Mouse (Mus musculus) ES-E14 (cell line): Measurements from ENCODE around the gene Tarsl2.

ENCODE experiments used
- HCFC1 ChIP-seq: IDR thresholded peaks from 2 replicates; pipeline ENCODE4 v1.6.1; 2012; ENCODE audit warnings: low read length, inconsistent platforms, borderline replicate concordance; ENCODE audit not compliant: insufficient read depth
- MAFK ChIP-seq: IDR thresholded peaks from 2 replicates; pipeline ENCODE4 v1.6.1; 2014; ENCODE audit warnings: mild to moderate bottlenecking, low read depth, low read length, inconsistent platforms; ENCODE audit not compliant: insufficient read depth
- ZC3H11A ChIP-seq: IDR thresholded peaks from 2 replicates; pipeline ENCODE4 v1.6.1; 2012; ENCODE audit warnings: low read depth, mild to moderate bottlenecking, inconsistent platforms, low read length, borderline replicate concordance

DNA sequence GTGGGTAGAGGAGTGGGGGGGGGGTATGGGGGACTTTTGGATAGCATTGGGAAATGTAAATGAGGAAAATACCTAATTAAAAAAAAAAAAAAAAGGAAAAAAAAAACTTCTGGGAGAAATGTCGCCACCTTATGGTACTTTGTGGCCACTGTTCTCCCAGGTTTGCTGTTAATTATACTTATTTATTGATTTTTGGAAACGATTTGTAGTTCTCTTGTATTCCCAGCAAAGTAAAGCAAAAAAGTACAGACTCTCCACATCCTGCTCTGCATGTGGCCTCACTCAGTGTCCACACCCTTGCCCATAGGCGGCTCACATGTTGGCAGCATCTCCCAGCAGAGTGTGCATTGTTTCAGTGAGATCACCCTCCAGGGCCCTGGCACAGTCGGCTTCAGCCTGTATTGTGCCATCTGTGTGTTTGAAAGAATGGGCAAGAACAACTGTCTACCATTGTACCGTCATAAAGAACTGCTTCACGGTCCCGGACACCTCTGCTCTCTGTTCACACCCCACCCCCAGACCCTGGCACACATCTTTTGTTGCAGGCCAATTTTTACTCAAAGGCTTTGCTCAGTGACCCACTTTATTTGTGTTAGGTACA lies 6.4 kb upstream of the Tarsl2 start:
- TF ChIP-seq MAFK (no peak), ZC3H11A (no peak), HCFC1 (no peak)
